Mouse (Mus musculus) layer of hippocampus, adult 2 months (tissue): Measurements from ENCODE around the gene Dctn3. TPM values are rescaled to one million over a fixed set of nuclear protein-coding genes. Genes with fewer than 3 reads are reported as not detected.

Experiments
- DNase-seq, 2 experiments: peaks; one replicate each; pipeline ENCODE4 v3.0.0; 2022; ENCODE audit warnings: low spot score in 2 of 2
- H3K27ac ChIP-seq: fragments of 200-600 bp; 2 replicates; pipeline ENCODE4 v1.8.1; 2022
- H3K4me3 ChIP-seq: fragments of 200-600 bp; 2 replicates; pipeline ENCODE4 v1.8.1; 2022; ENCODE audit warnings: mild to moderate bottlenecking
- CTCF ChIP-seq: fragments of 200-600 bp; conservative IDR thresholded peaks from 2 replicates; pipeline ENCODE4 v1.8.1; 2022; ENCODE audit warnings: antibody characterized with exemption, mild to moderate bottlenecking, moderate library complexity
- total RNA-seq, 2 experiments: library from RNA; stranded (reverse); gene quantifications; 2 replicates each; pipeline ENCODE4 v1.2.3; 2021

The Dctn3 gene
- total RNA-seq, 2 experiments from 2014 or later = 136 to 153 TPM

GRCm38 (mm10) chr4:41726826-41727621, 4.1 kb upstream of the Dctn3 start:
- DNase-seq = no peak
- Histone ChIP-seq H3K27ac (no peak overlapping the region), H3K4me3 (no peak overlapping the region)
- no peak for TF ChIP-seq CTCF

- Histone ChIP-seq H3K4me3 (no peak overlapping the region), H3K27ac (no peak overlapping the region)
- DNase-seq = no peak
- no peak for TF ChIP-seq CTCF
Observed at GRCm38 (mm10) chr4:41716834-41717233, 6.1 kb downstream of the Dctn3 start.

DNA sequence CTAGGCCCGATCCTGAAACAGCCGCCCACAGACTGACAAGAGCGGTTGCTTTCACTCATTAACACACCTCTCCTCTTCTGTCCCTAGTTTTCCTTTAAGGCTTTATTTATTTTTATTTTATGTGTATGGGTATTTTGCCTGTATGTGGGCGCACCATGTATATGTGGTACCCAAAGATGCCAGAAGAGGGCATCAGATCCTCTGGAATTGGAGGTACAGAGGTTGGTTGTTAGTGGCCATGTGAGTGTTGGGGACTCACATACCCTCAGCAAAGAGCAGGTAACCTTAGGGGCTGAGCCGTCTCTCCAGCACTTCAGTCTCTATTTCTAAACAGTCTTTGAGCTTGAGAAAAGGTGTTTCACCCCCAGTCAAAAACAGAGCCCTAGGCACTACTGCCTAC, 7.4 kb downstream of the Dctn3 start:
- H3K27ac ChIP-seq = no peak overlapping the region
- peak; percentile 83 for TF ChIP-seq CTCF
- H3K4me3 ChIP-seq = no peak overlapping the region
- DNase-seq = peak in 1 of 2 experiments; percentile 71

DNA sequence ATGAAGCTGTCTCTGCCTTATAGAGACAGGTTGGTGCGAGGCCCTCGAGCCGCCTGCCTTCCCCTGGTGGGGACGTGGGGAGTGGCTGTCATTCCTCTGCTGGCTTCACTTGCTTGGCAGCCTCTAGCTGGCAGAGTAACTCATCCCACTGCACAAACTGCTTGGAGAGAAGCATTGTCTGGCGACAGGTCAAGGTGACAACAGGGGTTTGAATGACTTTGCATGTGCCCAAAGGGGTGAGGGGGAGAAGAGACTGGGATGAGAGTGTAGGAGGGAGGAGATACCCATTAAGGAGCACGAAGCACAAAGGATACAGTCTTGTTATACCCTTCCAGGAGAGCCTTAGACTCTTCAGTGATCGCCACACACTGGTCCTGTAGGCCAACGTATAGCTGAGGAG, 7.9 kb downstream of the Dctn3 start:
- TF ChIP-seq CTCF = no peak
- no peak for DNase-seq
- H3K4me3 ChIP-seq = no peak overlapping the region
- peak overlapping the region; percentile 8; the same call in 1 of the 2 replicates for H3K27ac ChIP-seq

DNA sequence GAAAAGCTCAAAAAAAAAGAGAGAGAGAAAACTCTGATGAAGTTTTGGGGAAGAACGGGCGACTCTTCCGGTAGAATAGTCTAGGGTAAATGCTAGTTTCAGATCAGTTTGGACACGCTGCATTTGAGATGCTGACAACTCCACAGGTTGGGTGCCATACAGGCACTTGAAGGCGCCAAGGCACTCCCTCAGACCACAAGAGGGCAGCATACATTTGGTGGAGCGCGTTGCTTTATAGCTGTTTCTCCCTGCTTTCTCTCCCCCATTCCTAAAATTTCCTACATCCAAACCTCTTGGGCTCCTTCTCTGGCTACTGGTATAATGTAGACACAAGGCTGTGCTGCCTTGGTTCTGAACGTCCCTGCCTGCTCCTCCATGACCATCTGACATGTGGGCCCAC, 8.7 kb downstream of the Dctn3 start:
- peak; percentile 73 to 79 for DNase-seq
- H3K4me3 ChIP-seq = peak overlapping the region; percentile 98
- TF ChIP-seq CTCF = peak; percentile 90
- H3K27ac ChIP-seq = peak overlapping the region; percentile 8; the same call in 1 of the 2 replicates

GRCm38 (mm10) chr4:41713197-41714067, 9.5 kb downstream of the Dctn3 start, which contains the start of gene Rpp25l:
Gene Rpp25l (minus strand): TSS chr4:41713534.
- H3K4me3 ChIP-seq = peak within 1 kb of the TSS; percentile 98
- peak; percentile 54 to 82 for DNase-seq
- peak within 1 kb of the TSS; percentile 97 for H3K27ac ChIP-seq
- TF ChIP-seq CTCF = peak; percentile 59

DNA sequence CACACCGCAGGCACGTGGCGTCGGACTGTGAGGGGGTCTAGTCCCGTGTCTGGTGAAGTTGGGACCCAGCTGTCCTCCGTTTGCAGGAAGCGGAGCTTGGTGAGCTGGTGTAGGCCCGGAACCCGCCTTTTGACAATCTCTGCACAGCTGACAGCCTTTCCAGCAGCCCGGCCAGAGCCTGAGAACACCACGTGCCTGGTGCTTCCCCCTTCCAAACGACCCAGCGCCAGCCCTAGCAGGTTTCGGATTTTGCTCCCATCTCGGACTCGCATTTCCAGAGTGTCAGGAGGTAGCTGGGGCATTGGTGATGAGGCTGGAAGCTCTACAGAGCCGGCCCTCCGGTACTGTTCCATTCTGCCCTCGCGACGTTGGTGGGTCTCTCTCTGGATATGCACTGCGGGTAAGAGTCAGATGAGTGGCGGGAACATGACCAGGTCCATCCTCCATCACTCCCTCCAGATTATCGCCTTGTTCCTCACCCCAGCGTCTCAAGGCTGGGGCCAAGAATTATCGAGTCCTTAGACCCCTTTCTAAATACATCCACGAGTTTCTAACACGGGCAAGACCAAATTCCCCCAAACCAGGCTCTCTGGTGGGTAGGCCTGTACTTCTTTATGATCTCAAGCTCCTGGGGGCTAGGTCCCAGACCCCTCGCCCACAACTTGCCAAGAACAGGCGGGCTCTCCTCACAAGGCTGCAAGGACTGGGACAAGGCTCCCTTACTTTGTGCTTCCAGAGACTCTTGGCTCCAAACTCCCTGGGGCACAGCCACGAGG, 10.4 kb downstream of the Dctn3 start:
- TF ChIP-seq CTCF = no peak
- peak overlapping the region; percentile 98 for H3K4me3 ChIP-seq
- peak overlapping the region; percentile 97 for H3K27ac ChIP-seq
- no peak for DNase-seq

DNA sequence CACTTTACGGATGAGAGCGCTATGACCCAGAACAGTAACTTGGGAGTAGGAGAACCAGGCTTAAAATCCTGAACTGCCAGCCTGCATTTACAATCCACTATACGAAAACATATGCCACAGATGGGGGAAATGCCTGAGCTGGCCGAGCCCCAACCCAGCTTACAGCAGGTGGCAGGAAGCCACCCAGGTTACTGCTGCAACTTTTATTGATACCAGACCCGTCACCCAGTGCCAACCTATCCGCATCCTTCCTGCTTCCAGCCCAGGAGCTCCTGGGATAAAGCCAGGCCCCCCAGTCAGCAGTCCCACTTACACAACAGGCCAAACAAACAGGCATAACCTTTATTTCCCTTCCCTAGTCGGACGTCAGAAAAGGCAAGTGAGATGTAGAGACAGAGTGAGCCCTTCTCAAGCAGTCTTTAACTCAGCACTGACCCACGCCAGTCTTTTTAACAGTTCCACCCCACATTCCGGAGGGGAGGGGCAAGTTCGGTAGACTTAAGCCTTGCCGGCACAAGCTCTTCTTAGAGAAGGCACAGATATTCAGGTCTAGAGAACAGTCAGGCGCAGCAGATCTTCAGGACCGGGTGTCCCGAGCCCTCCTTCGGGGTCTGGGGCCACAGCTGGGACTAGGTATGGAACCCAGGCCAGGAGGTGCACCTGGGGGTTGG, 11.1 kb downstream of the Dctn3 start:
- H3K27ac ChIP-seq = peak overlapping the region; percentile 97; the same call in 1 of the 2 replicates
- H3K4me3 ChIP-seq = peak overlapping the region; percentile 98
- DNase-seq = no peak
- no peak for TF ChIP-seq CTCF

DNA sequence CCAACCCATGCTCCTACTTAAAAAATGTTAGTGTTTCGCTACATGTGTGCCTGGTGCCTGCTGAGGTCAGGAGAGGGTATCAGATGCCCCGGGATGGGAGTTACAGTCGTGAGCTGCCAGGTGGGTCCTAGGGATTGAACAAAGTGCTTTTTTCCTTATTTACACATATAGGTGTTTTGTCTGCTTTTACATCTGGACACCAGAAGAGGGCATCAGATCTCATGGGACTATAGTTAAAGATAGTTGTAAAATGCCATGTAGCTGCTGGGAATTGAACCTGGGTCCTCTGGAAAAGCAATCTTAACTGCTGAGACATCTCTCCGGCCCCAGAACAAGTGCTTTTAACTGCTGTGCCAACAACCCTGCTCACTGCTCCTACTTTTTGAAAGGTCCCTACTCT, 12.7 kb downstream of the Dctn3 start:
- DNase-seq = no peak
- peak; percentile 62 for TF ChIP-seq CTCF
- Histone ChIP-seq H3K27ac (no peak overlapping the region), H3K4me3 (no peak overlapping the region)

GRCm38 (mm10) chr4:41708192-41708745, 14.7 kb downstream of the Dctn3 start:
- peak in 1 of 2 experiments; percentile 66 for DNase-seq

DNA sequence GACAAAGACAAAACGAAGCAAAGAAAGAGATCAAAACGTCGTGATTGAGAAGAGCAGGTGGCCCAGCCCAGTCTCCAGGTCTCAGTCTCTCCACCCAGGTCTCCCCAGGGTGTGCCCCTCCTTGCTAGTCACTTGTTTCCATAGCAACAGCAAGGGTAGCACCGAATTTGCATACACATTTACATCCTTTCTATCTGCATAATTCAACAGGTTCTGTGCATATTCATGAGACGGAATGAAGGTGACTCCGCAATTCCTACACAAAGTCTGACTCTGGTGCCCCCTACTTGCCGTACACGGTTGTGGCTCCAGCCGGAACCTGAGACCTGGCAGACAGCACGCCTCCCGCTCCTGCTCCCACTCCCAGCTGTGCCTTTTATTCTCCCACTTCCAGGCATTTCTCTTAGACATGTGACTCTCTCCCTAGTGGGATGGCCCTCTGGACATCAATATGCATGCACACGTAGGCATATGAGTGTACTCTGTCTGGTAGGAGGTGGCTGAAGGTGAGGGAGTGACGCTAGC, 15.9 kb downstream of the Dctn3 start:
- DNase-seq = peak; percentile 63
- H3K27ac ChIP-seq = peak overlapping the region; percentile 23; the same call in 1 of the 2 replicates

More at GRCm38 (mm10) chr4:41708192-41708745, 14.7 kb downstream of the Dctn3 start:
- Histone ChIP-seq H3K27ac (no peak overlapping the region; the same call in 1 of the 2 replicates), H3K4me3 (no peak overlapping the region)
- peak; percentile 94 for TF ChIP-seq CTCF

More for the DNA sequence above, 15.9 kb downstream of the Dctn3 start:
- no peak overlapping the region for H3K4me3 ChIP-seq
- peak; percentile 83 for TF ChIP-seq CTCF
